Mouse (Mus musculus): ENCODE data around the gene Fam168a. TPM values are rescaled to one million over a fixed set of nuclear protein-coding genes. Genes with fewer than 3 reads are reported as not detected.

Fam168a gene
- polyA plus RNA-seq, 1 experiment from 2014 or later: 5.4 TPM

GRCm38 (mm10) chr7:100855300-100855699, 148.9 kb downstream of the Fam168a start:
- Histone ChIP-seq H3K4me1 (replicated peaks) (peaks cover 89% of the 10 kb centered on the region), H3K36me3 (peaks cover 93% of the 10 kb centered on the region), H3K27me3 (no peaks in the 10 kb centered on the region), H3K4me3 (replicated peaks) (peak overlapping the region; percentile 21), H3K27ac (peak overlapping the region; percentile 70), H3K9ac (peak overlapping the region; percentile 53), H3K4me2 (peak overlapping the region; percentile 48), H3K9me3 (replicated peaks) (no peaks in the 10 kb centered on the region)
- WGBS (ENCODE audit: insufficient replicate concordance): 17% methylated on average over 4 of the region's 4 CpGs
- no peak for DNase-seq
- ATAC-seq (ENCODE audit: low read depth): no peak

- WGBS (ENCODE audit: insufficient replicate concordance): 25% methylated on average over 5 of the region's 5 CpGs
- DNase-seq (peak; percentile 41), ATAC-seq (ENCODE audit: low read depth) (peak; percentile 12; the same call in 1 of the 2 replicates)
- Histone ChIP-seq H3K9me3 (replicated peaks) (no peaks in the 10 kb centered on the region), H3K4me3 (replicated peaks) (0 out of 2 replicates have a peak overlapping the region, but pooled peaks have one; percentile 21), H3K27ac (peak overlapping the region; percentile 70), H3K4me1 (replicated peaks) (peaks cover 96% of the 10 kb centered on the region), H3K36me3 (peaks cover 89% of the 10 kb centered on the region), H3K4me2 (peak overlapping the region; percentile 48), H3K27me3 (no peaks in the 10 kb centered on the region), H3K9ac (peak overlapping the region; percentile 53)
Measured at GRCm38 (mm10) chr7:100855795-100856573, 149.5 kb downstream of the Fam168a start.

- peak overlapping the region; percentile 93 for H3K27ac ChIP-seq
Measured at GRCm38 (mm10) chr7:100860450-100860849, 154.0 kb downstream of the Fam168a start.

GRCm38 (mm10) chr7:100861209-100861608, 154.8 kb downstream of the Fam168a start:
- 65% methylated on average over 5 of the region's 5 CpGs for WGBS (ENCODE audit: insufficient replicate concordance)
- no peak for ATAC-seq (ENCODE audit: low read depth)
- Histone ChIP-seq H3K4me2 (peak overlapping the region; percentile 89), H3K4me3 (replicated peaks) (peak overlapping the region; percentile 96), H3K27me3 (no peaks in the 10 kb centered on the region), H3K27ac (peak overlapping the region; percentile 93), H3K4me1 (replicated peaks) (peaks cover 62% of the 10 kb centered on the region), H3K9ac (peak overlapping the region; percentile 99), H3K9me3 (replicated peaks) (no peaks in the 10 kb centered on the region), H3K36me3 (peaks cover 44% of the 10 kb centered on the region)
- no peak for DNase-seq

More at GRCm38 (mm10) chr7:100860450-100860849, 154.0 kb downstream of the Fam168a start:
- Histone ChIP-seq H3K27me3 (no peaks in the 10 kb centered on the region), H3K9ac (peak overlapping the region; percentile 99), H3K4me3 (replicated peaks) (peak overlapping the region; percentile 96), H3K4me2 (peak overlapping the region; percentile 89), H3K36me3 (peaks cover 50% of the 10 kb centered on the region), H3K4me1 (replicated peaks) (peaks cover 69% of the 10 kb centered on the region), H3K9me3 (replicated peaks) (no peaks in the 10 kb centered on the region)
- 27% methylated on average over 3 of the region's 3 CpGs for WGBS (ENCODE audit: insufficient replicate concordance)
- ATAC-seq (ENCODE audit: low read depth) (peak; percentile 73), DNase-seq (peak; percentile 67)

GRCm38 (mm10) chr7:100862353-100862752, 155.9 kb downstream of the Fam168a start:
- Histone ChIP-seq H3K4me3 (replicated peaks) (peak overlapping the region; percentile 96), H3K27ac (peak overlapping the region; percentile 93), H3K4me2 (peak overlapping the region; percentile 89), H3K9ac (peak overlapping the region; percentile 99), H3K36me3 (peaks cover 33% of the 10 kb centered on the region), H3K4me1 (replicated peaks) (peaks cover 54% of the 10 kb centered on the region), H3K9me3 (replicated peaks) (no peaks in the 10 kb centered on the region), H3K27me3 (no peaks in the 10 kb centered on the region)
- ATAC-seq (ENCODE audit: low read depth) (peak; percentile 7), DNase-seq (no peak)
- WGBS (ENCODE audit: insufficient replicate concordance): 3% methylated on average over 4 of the region's 4 CpGs

- Histone ChIP-seq H3K4me3 (replicated peaks) (peak within 1 kb of the TSS; percentile 96), H3K36me3 (peaks cover 26% of the 10 kb centered on the region), H3K9me3 (replicated peaks) (no peaks in the 10 kb centered on the region), H3K4me2 (peak within 1 kb of the TSS; percentile 89), H3K27me3 (no peaks in the 10 kb centered on the region), H3K27ac (peak within 1 kb of the TSS; percentile 93), H3K4me1 (replicated peaks) (peaks cover 54% of the 10 kb centered on the region), H3K9ac (peak within 1 kb of the TSS; percentile 99)
- ATAC-seq (ENCODE audit: low read depth): peak; percentile 82
- DNase-seq: peak; percentile 94
- WGBS (ENCODE audit: insufficient replicate concordance): under 1% methylated on average over 91 of the region's 91 CpGs
Measured at GRCm38 (mm10) chr7:100862828-100863638, 156.6 kb downstream of the Fam168a start, which contains the start of gene Relt. Relt (minus strand) TSS chr7:100863446.

- H3K4me1 ChIP-seq (replicated peaks): peaks cover 40% of the 10 kb centered on the region
- no peak for ATAC-seq (ENCODE audit: low read depth)
- H3K27ac ChIP-seq: no peak overlapping the region
- H3K27me3 ChIP-seq: no peaks in the 10 kb centered on the region
- WGBS (ENCODE audit: insufficient replicate concordance): 7% methylated on average over 3 of the region's 3 CpGs
- no peaks in the 10 kb centered on the region for H3K9me3 ChIP-seq (replicated peaks)
- no peak overlapping the region for H3K4me3 ChIP-seq (replicated peaks)
- no peak overlapping the region for H3K9ac ChIP-seq
- no peaks in the 10 kb centered on the region for H3K36me3 ChIP-seq
- no peak overlapping the region for H3K4me2 ChIP-seq
- peak; percentile 57 for DNase-seq
Measured at GRCm38 (mm10) chr7:100866675-100867074, 160.2 kb downstream of the Fam168a start.

GRCm38 (mm10) chr7:100867561-100867960, 161.1 kb downstream of the Fam168a start:
- no peak overlapping the region for H3K4me2 ChIP-seq
- no peaks in the 10 kb centered on the region for H3K27me3 ChIP-seq
- no peaks in the 10 kb centered on the region for H3K9me3 ChIP-seq (replicated peaks)
- H3K36me3 ChIP-seq: no peaks in the 10 kb centered on the region
- WGBS (ENCODE audit: insufficient replicate concordance): 31% methylated on average over 2 of the region's 2 CpGs
- H3K27ac ChIP-seq: peak overlapping the region; percentile 38; the same call in 1 of the 2 replicates
- H3K9ac ChIP-seq: peak overlapping the region; percentile 1; the same call in 1 of the 2 replicates
- no peak overlapping the region for H3K4me3 ChIP-seq (replicated peaks)
- DNase-seq (no peak), ATAC-seq (ENCODE audit: low read depth) (no peak)
- peaks cover 41% of the 10 kb centered on the region for H3K4me1 ChIP-seq (replicated peaks)

GRCm38 (mm10) chr7:100868551-100868950, 162.1 kb downstream of the Fam168a start:
- H3K27ac ChIP-seq: peak overlapping the region; percentile 66
- H3K27me3 ChIP-seq: no peaks in the 10 kb centered on the region
- peaks cover 42% of the 10 kb centered on the region for H3K4me1 ChIP-seq (replicated peaks)
- ATAC-seq (ENCODE audit: low read depth): no peak
- H3K36me3 ChIP-seq: peaks cover 9% of the 10 kb centered on the region; the same call in 1 of the 2 replicates
- H3K4me2 ChIP-seq: no peak overlapping the region
- 51% methylated on average over 4 of the region's 4 CpGs for whole genome bisulfite sequencing (ENCODE audit: insufficient replicate concordance)
- no peak overlapping the region for H3K9ac ChIP-seq
- no peak for DNase-seq
- no peak overlapping the region for H3K4me3 ChIP-seq (replicated peaks)
- H3K9me3 ChIP-seq (replicated peaks): no peaks in the 10 kb centered on the region

- H3K27ac ChIP-seq: no peak overlapping the region
- H3K36me3 ChIP-seq: peaks cover 9% of the 10 kb centered on the region; the same call in 1 of the 2 replicates
- H3K4me1 ChIP-seq (replicated peaks): peaks cover 42% of the 10 kb centered on the region
- no peak overlapping the region for H3K4me2 ChIP-seq
- H3K4me3 ChIP-seq (replicated peaks): no peak overlapping the region
- ATAC-seq (ENCODE audit: low read depth) (no peak), DNase-seq (no peak)
- H3K9ac ChIP-seq: no peak overlapping the region
- no peaks in the 10 kb centered on the region for H3K9me3 ChIP-seq (replicated peaks)
- no peaks in the 10 kb centered on the region for H3K27me3 ChIP-seq
- WGBS (ENCODE audit: insufficient replicate concordance): 68% methylated on average over 8 of the region's 8 CpGs
Measured at GRCm38 (mm10) chr7:100869877-100870629, 163.6 kb downstream of the Fam168a start.

All from liver, embryonic 13.5 days (tissue).